Mouse (Mus musculus) embryonic fibroblast, embryonic 13.5 days (primary cell): ENCODE measurements at regions not wholly inside any gene's neighbourhood (a gene's known extent, or its start where the extent isn't known, plus 50 kb on each side); places are given as distances from the start of the nearest gene placed in this dataset.

Experiments used
- CTCF ChIP-seq: IDR thresholded peaks from 2 replicates; pipeline ENCODE4 v1.5.1; 2011; ENCODE audit warnings: mild to moderate bottlenecking, control low read depth, low read length, moderate library complexity, borderline replicate concordance; ENCODE audit not compliant: insufficient read depth
- POLR2A ChIP-seq: IDR thresholded peaks from 2 replicates; pipeline ENCODE4 v1.6.1; 2011; ENCODE audit warnings: low read depth, mild to moderate bottlenecking, control low read depth, low read length, moderate library complexity

DNA sequence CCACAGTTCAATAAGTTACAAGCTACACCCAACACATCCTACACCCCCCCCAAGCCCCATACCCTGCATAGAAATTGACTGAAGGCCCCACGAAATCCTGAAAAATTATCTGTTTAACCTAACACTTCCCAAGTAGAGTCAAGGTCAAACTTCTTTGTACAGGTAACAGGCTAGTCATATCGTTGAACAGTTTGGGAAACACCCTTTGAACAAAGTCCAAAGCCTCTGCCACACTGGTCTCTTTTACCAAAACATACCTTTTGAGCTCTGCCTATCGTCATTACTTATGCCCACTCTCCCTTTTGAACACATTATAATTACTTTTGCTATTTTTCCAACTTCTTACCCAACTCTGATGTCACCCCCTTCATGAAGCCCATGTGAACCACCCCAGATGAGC lies 117.0 kb upstream of the Nr2f2 start:
- TF ChIP-seq POLR2A = no peak
- no peak for TF ChIP-seq CTCF
